ENCODE assay signal across 9 mouse cellular contexts in genomic region chr2:113305339-113305738, GRCm38 (mm10). TPM values are rescaled to one million over a fixed set of nuclear protein-coding genes. Genes with fewer than 3 reads are reported as not detected.
DNase-seq lines count a peak whose midpoint lies in the region; ATAC-seq lines count a peak whose summit lies in the region.
"Had no signal": no experiment of that assay in that cellular context is flagged by ENCODE, and none has a peak within 500 bp of the region (broad histone marks: within the 10 kb centered on the region; RNA-seq: fewer than 3 reads in every experiment).

No protein-coding gene starts in this region.

- WGBS in midbrain, embryonic 15.5 days = 13% methylated on average over 4 of the region's 4 CpGs

- no peaks in the 10 kb centered on the region for H3K36me3 ChIP-seq in midbrain, embryonic 15.5 days (replicated peaks)

- H3K9me3 ChIP-seq in midbrain, embryonic 15.5 days = no peaks in the 10 kb centered on the region
- H3K9me3 ChIP-seq: megakaryocyte, embryonic 14.5 days had no signal

- intact Hi-C loops in left cerebral cortex, postnatal 25 days (cut with DNase I) = loop anchor here (1.0 to 10.0 kb wide), 4 partner anchors 93 to 801 kb away; no protein-coding TSS in a partner anchor

- H3K4me1 ChIP-seq in midbrain, embryonic 15.5 days = no peaks in the 10 kb centered on the region
- H3K4me1 ChIP-seq: megakaryocyte, embryonic 14.5 days had no signal

- no peak overlapping the region for H3K4me3 ChIP-seq in midbrain, embryonic 15.5 days
- H3K4me3 ChIP-seq: megakaryocyte, embryonic 14.5 days had no signal

- no peak overlapping the region for H3K9ac ChIP-seq in midbrain, embryonic 15.5 days

- 0 out of 2 replicates have a peak, but pooled peaks have one; percentile 28 for ATAC-seq in midbrain, embryonic 15.5 days (replicated peaks)

- no peak overlapping the region for H3K27ac ChIP-seq in midbrain, embryonic 15.5 days

- H3K4me2 ChIP-seq in midbrain, embryonic 15.5 days = no peak overlapping the region

- no peaks in the 10 kb centered on the region for H3K27me3 ChIP-seq in midbrain, embryonic 15.5 days (replicated peaks)
- H3K27me3 ChIP-seq: megakaryocyte, embryonic 14.5 days had no signal

- peak; percentile 19 for DNase-seq in ovary, postnatal 10 days (ENCODE audit: low spot score)
- DNase-seq in ovary, adult 18-20 months (ENCODE audit: low spot score) = no peak
- peak; percentile 83 for DNase-seq in cerebellum, adult 8-10 months
- peak; percentile 61 for DNase-seq in forelimb bud, embryonic 11.5 days (ENCODE audit: low read depth, low spot score)
- DNase-seq in kidney, adult 18-20 months = peak; percentile 82
- DNase-seq in left cerebral cortex, postnatal 25 days (ENCODE audit: low spot score in 2 of 2) = peak; percentile 78 to 87
- DNase-seq in thymus, postnatal 0 days (ENCODE audit: low spot score) = peak; percentile 14

RNA-seq across cellular contexts. Expression of gene Tmco5b, which starts 19.8 kb away (rescaled TPM):
- total RNA-seq in left cerebral cortex, postnatal 25 days (2021) = not detected
- not detected in 2 replicates for polyA plus RNA-seq in midbrain, embryonic 15.5 days (2015; fragmentation: Nextera tagmentation; extraction: Ambion mirVana)
- polyA plus RNA-seq in thymus, postnatal 0 days (2015; fragmentation: Nextera tagmentation; extraction: Ambion mirVana) = not detected in 2 replicates

RNA-seq across cellular contexts. Expression of gene Fmn1, which starts 22.2 kb away (rescaled TPM):
- total RNA-seq in left cerebral cortex, postnatal 25 days (2021) = 10 to 100 TPM; 29.7 to 32.2 TPM
- polyA plus RNA-seq in midbrain, embryonic 15.5 days (2015; fragmentation: Nextera tagmentation; extraction: Ambion mirVana) = 0.40 TPM in 2 replicates
- polyA plus RNA-seq in thymus, postnatal 0 days (2015; fragmentation: Nextera tagmentation; extraction: Ambion mirVana) = 0.47 and 0.62 TPM in 2 replicates
